In the genomic region with DNA sequence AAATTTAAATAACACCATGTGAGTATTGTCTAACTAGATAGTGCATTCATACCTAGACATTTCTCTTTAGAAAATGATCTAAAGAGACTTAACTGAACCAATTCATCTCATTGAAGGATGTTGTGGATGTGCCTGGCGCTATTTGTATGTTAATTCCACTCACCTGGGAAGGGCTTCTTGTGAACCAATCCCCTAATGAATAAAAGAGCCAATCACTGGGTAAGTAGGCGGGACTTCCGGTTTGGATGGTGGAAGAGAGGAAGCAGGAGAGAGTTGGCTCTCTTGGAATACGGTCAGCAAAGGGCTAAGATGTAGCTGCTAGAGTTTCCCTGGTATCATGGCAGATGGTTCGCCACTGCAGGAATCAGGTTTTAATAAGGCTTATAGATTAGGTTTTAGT, we compare ENCODE assay signal across 24 mouse cellular contexts.
DNase-seq lines count a peak whose midpoint lies in the region; TF ChIP-seq lines count a peak whose summit lies in the region.
"Had no signal": no experiment of that assay in that cellular context is flagged by ENCODE, and none has a peak within 500 bp of the region (broad histone marks: within the 10 kb centered on the region; RNA-seq: fewer than 3 reads in every experiment).

No protein-coding gene starts in this region.

- no peak for TF ChIP-seq EP300 in MEL (IDR thresholded peaks at IDR 0.05; ENCODE audit: low read depth in 1 of 2, low read length in 2 of 2)

- no peaks in the 10 kb centered on the region for H3K4me1 ChIP-seq in testis, adult 2 months (ENCODE audit: control insufficient read depth, insufficient read depth, low read length)
- no peaks in the 10 kb centered on the region for H3K4me1 ChIP-seq in MEL (ENCODE audit: control insufficient read depth in 1 of 2, insufficient read depth in 2 of 2, low read length in 2 of 2)
- H3K4me1 ChIP-seq in thymus, adult 2 months (replicated peaks; ENCODE audit: control insufficient read depth, insufficient read depth, low read length) = no peaks in the 10 kb centered on the region
- H3K4me1 ChIP-seq: embryonic facial prominence, embryonic 10.5 days; embryonic facial prominence, embryonic 13.5 days; forebrain, embryonic 12.5 days; forebrain, embryonic 15.5 days; heart, embryonic 10.5 days; hindbrain, embryonic 12.5 days; hindbrain, embryonic 15.5 days had no signal

- no peak for TF ChIP-seq POLR2A in testis, adult 2 months (IDR thresholded peaks at IDR 0.05; ENCODE audit: control insufficient read depth, low read depth, low read length)
- no peak for TF ChIP-seq POLR2A in MEL (IDR thresholded peaks at IDR 0.05; ENCODE audit: control insufficient read depth in 1 of 2, insufficient read depth in 1 of 2, low read depth in 1 of 2, low read length in 2 of 2, poor library complexity in 1 of 2)
- TF ChIP-seq POLR2A in thymus, adult 2 months (IDR thresholded peaks at IDR 0.05; ENCODE audit: control insufficient read depth, extremely low read depth, insufficient read depth, low read length, poor library complexity) = no peak

- no peaks in the 10 kb centered on the region for H3K79me2 ChIP-seq in MEL (ENCODE audit: control insufficient read depth, insufficient read depth, low read length, poor library complexity)

- DNase-seq in testis, postnatal 10 days (ENCODE audit: low spot score) = no peak
- DNase-seq in MEL (ENCODE audit: low read depth, low spot score) = peak; percentile 4
- DNase-seq in WW6 (ENCODE audit: low read depth, low spot score) = peak; percentile 16
- DNase-seq in embryo, embryonic 11 days = no peak
- DNase-seq in yolk sac, embryonic 10.5 days (ENCODE audit: low spot score) = no peak
- DNase-seq in thymus, adult 2 months = no peak
- no peak for DNase-seq in urinary bladder, postnatal 14 days (ENCODE audit: low spot score)
- DNase-seq: adrenal gland, adult 8-10 months; adrenal gland, postnatal 25 days; cerebellum, adult 2 months; cerebellum, adult 9-11 months; cerebellum, postnatal 25 days; gastrocnemius, postnatal 25 days; heart, adult 2 months had no signal

- WGBS in thymus, adult 2 months = 93% methylated on average over 5 of the region's 5 CpGs

- no peak for TF ChIP-seq CTCF in testis, adult 2 months (IDR thresholded peaks at IDR 0.05; ENCODE audit: control insufficient read depth, insufficient read depth, insufficient replicate concordance, low read depth, low read length)
- TF ChIP-seq CTCF in MEL (IDR thresholded peaks at IDR 0.05 in 2 of 3, conservative IDR thresholded peaks at IDR 0.05 in 1 of 3; ENCODE audit: control insufficient read depth in 1 of 3, insufficient read depth in 1 of 3, low read depth in 2 of 3, low read length in 3 of 3, poor library complexity in 1 of 3, severe bottlenecking in 1 of 3) = no peak
- TF ChIP-seq CTCF in thymus, adult 2 months (IDR thresholded peaks at IDR 0.05; ENCODE audit: borderline replicate concordance, control insufficient read depth, extremely low read depth, insufficient read depth, low read length, poor library complexity) = no peak

- H3K9me3 ChIP-seq in MEL (replicated peaks; ENCODE audit: insufficient read depth, low read length) = no peaks in the 10 kb centered on the region
- H3K9me3 ChIP-seq: embryonic facial prominence, embryonic 10.5 days; embryonic facial prominence, embryonic 13.5 days; forebrain, embryonic 12.5 days; forebrain, embryonic 15.5 days; G1E; heart, embryonic 10.5 days; hindbrain, embryonic 12.5 days; hindbrain, embryonic 15.5 days had no signal

- no peaks in the 10 kb centered on the region for H3K36me3 ChIP-seq in testis, adult 2 months (ENCODE audit: control insufficient read depth, insufficient read depth, low read length)
- H3K36me3 ChIP-seq in MEL (ENCODE audit: control insufficient read depth in 1 of 2, insufficient read depth in 2 of 2, low read length in 2 of 2) = no peaks in the 10 kb centered on the region
- H3K36me3 ChIP-seq in thymus, adult 2 months (ENCODE audit: control insufficient read depth, insufficient read depth, low read length) = no peaks in the 10 kb centered on the region
- H3K36me3 ChIP-seq: embryonic facial prominence, embryonic 10.5 days; embryonic facial prominence, embryonic 13.5 days; forebrain, embryonic 12.5 days; forebrain, embryonic 15.5 days; G1E; heart, embryonic 10.5 days; hindbrain, embryonic 12.5 days; hindbrain, embryonic 15.5 days had no signal

- TF ChIP-seq RAD21 in MEL (IDR thresholded peaks at IDR 0.05; ENCODE audit: low read depth, low read length) = no peak

- H3K27ac ChIP-seq in testis, adult 2 months (ENCODE audit: control insufficient read depth, insufficient read depth, low read depth, low read length) = no peak overlapping the region
- no peak overlapping the region for H3K27ac ChIP-seq in MEL (ENCODE audit: control insufficient read depth, low read depth, low read length)
- no peak overlapping the region for H3K27ac ChIP-seq in thymus, adult 2 months (ENCODE audit: control insufficient read depth, insufficient read depth, low read length)
- H3K27ac ChIP-seq: embryonic facial prominence, embryonic 10.5 days; embryonic facial prominence, embryonic 13.5 days; forebrain, embryonic 12.5 days; forebrain, embryonic 15.5 days; heart, adult 2 months; heart, embryonic 10.5 days; hindbrain, embryonic 12.5 days; hindbrain, embryonic 15.5 days had no signal

- peak overlapping the region; percentile 72; the same call in 1 of the 2 replicates for H3K4me3 ChIP-seq in testis, adult 2 months (ENCODE audit: control insufficient read depth, low read depth, low read length)
- no peak overlapping the region for H3K4me3 ChIP-seq in MEL (ENCODE audit: control insufficient read depth in 1 of 2, insufficient read depth in 1 of 2, low read depth in 2 of 2, low read length in 2 of 2)
- no peak overlapping the region for H3K4me3 ChIP-seq in thymus, adult 2 months (ENCODE audit: control insufficient read depth, insufficient read depth, low read length)
- H3K4me3 ChIP-seq: embryonic facial prominence, embryonic 10.5 days; embryonic facial prominence, embryonic 13.5 days; erythroblast, embryonic 14.5 days; forebrain, embryonic 12.5 days; forebrain, embryonic 15.5 days; heart, adult 2 months; heart, embryonic 10.5 days; hindbrain, embryonic 12.5 days; hindbrain, embryonic 15.5 days had no signal

- H3K9ac ChIP-seq in MEL (ENCODE audit: control insufficient read depth, low read depth, low read length, poor library complexity, severe bottlenecking) = no peak overlapping the region
- H3K9ac ChIP-seq: embryonic facial prominence, embryonic 13.5 days; forebrain, embryonic 12.5 days; forebrain, embryonic 15.5 days; hindbrain, embryonic 12.5 days; hindbrain, embryonic 15.5 days had no signal

- no peaks in the 10 kb centered on the region for H3K27me3 ChIP-seq in testis, adult 2 months (ENCODE audit: control insufficient read depth, insufficient read depth, low read length)
- no peaks in the 10 kb centered on the region for H3K27me3 ChIP-seq in MEL (ENCODE audit: control insufficient read depth in 1 of 2, insufficient read depth in 2 of 2, low read length in 2 of 2)
- H3K27me3 ChIP-seq in thymus, adult 2 months (ENCODE audit: control insufficient read depth, insufficient read depth, low read length) = no peaks in the 10 kb centered on the region
- H3K27me3 ChIP-seq: embryonic facial prominence, embryonic 13.5 days; forebrain, embryonic 12.5 days; forebrain, embryonic 15.5 days; hindbrain, embryonic 12.5 days; hindbrain, embryonic 15.5 days had no signal

TF ChIP-seq in MEL, 35 proteins besides CTCF, POLR2A, EP300 and RAD21:
- TF ChIP-seq ZKSCAN1 (IDR thresholded peaks at IDR 0.05; ENCODE audit: low read depth, low read length) = no peak
- TF ChIP-seq SMC3 (IDR thresholded peaks at IDR 0.05; ENCODE audit: low read depth, low read length) = no peak
- no peak for TF ChIP-seq MXI1 (IDR thresholded peaks at IDR 0.05; ENCODE audit: low read depth, low read length)
- no peak for TF ChIP-seq TCF12 (IDR thresholded peaks at IDR 0.05; ENCODE audit: low read depth, low read length)
- TF ChIP-seq RCOR1 (IDR thresholded peaks at IDR 0.05; ENCODE audit: low read depth, low read length) = no peak
- no peak for TF ChIP-seq MAFK (IDR thresholded peaks at IDR 0.05; ENCODE audit: borderline replicate concordance, low read depth, low read length)
- no peak for TF ChIP-seq POLR2AphosphoS2 (IDR thresholded peaks at IDR 0.05; ENCODE audit: low read length)
- no peak for TF ChIP-seq NRF1 (IDR thresholded peaks at IDR 0.05; ENCODE audit: insufficient read depth, low read depth, low read length, poor library complexity, severe bottlenecking)
- no peak for TF ChIP-seq TAL1 (IDR thresholded peaks at IDR 0.05; ENCODE audit: low read length)
- TF ChIP-seq MYB (IDR thresholded peaks at IDR 0.05; ENCODE audit: low read depth, low read length) = no peak
- no peak for TF ChIP-seq MAX (IDR thresholded peaks at IDR 0.05; ENCODE audit: low read length)
- TF ChIP-seq MEF2A (IDR thresholded peaks at IDR 0.05; ENCODE audit: extremely low read depth, insufficient replicate concordance, low read depth, low read length, poor library complexity, severe bottlenecking) = no peak
- no peak for TF ChIP-seq USF1 (IDR thresholded peaks at IDR 0.05; ENCODE audit: low read depth, low read length)
- no peak for TF ChIP-seq JUND (IDR thresholded peaks at IDR 0.05; ENCODE audit: low read depth, low read length)
- no peak for TF ChIP-seq SIN3A (IDR thresholded peaks at IDR 0.05; ENCODE audit: low read length)
- TF ChIP-seq KAT2A (conservative IDR thresholded peaks at IDR 0.05; ENCODE audit: low read depth, low read length) = no peak
- TF ChIP-seq ZNF384 (IDR thresholded peaks at IDR 0.05; ENCODE audit: low read depth, low read length) = no peak
- no peak for TF ChIP-seq HCFC1 (IDR thresholded peaks at IDR 0.05; ENCODE audit: low read depth, low read length)
- TF ChIP-seq GATA1 (IDR thresholded peaks at IDR 0.05; ENCODE audit: low read depth, low read length) = no peak
- TF ChIP-seq GABPA (IDR thresholded peaks at IDR 0.05; ENCODE audit: low read depth, low read length) = no peak

Comparison
In these comparisons a context has a peak if more than half of its experiments do, and no peak if none do; other contexts are left out.
1. DNase-seq: peak in MEL (single experiment) and WW6 (single experiment); none in testis, postnatal 10 days (single experiment), embryo, embryonic 11 days (single experiment), yolk sac, embryonic 10.5 days (single experiment), thymus, adult 2 months (single experiment) and urinary bladder, postnatal 14 days (single experiment).